Mouse (Mus musculus): ENCODE results near the gene Frat1.

- TF ChIP-seq CTCF (IDR thresholded peaks at IDR 0.05; ENCODE audit: control insufficient read depth, insufficient read depth, low read length): no peak
- no peak for TF ChIP-seq POLR2A (IDR thresholded peaks at IDR 0.05; ENCODE audit: borderline replicate concordance, control insufficient read depth, low read depth, low read length)
These were observed 44.6 kb downstream of the Frat1 start for GRCm38 (mm10) chr19:41874356-41874755.
